Mouse (Mus musculus) kidney, adult 2 months (tissue): ENCODE results near the gene Kirrel3.

Source experiments
- CTCF ChIP-seq: fragments of 200-500 bp; conservative IDR thresholded peaks from 2 replicates; pipeline ENCODE4 v1.5.1; 2011; ENCODE audit warnings: low read depth, mild to moderate bottlenecking, control low read depth, low read length, moderate library complexity, mixed read lengths; ENCODE audit not compliant: insufficient read depth, insufficient read length
- POLR2A ChIP-seq: fragments of 200-500 bp; IDR thresholded peaks from one replicate; pipeline ENCODE4 v1.6.1; 2011; ENCODE audit warnings: low read depth, low read length, control low read depth

- no peak for TF ChIP-seq POLR2A
- no peak for TF ChIP-seq CTCF
Measured at GRCm38 (mm10) chr9:34493571-34493970, 7.9 kb downstream of the Kirrel3 start.
